Mouse (Mus musculus) gastrocnemius, postnatal 14 days (tissue): Measurements from ENCODE around the gene Fam107b. TPM values are rescaled to one million over a fixed set of nuclear protein-coding genes. Genes with fewer than 3 reads are reported as not detected.

Source experiments
- DNase-seq: peaks from one replicate; pipeline ENCODE4 v3.0.0; 2021; ENCODE audit warnings: mixed read lengths
- intact Hi-C: fragments of 180-260 bp; cut with DNase I; formaldehyde crosslinking; loops from one replicate; pipeline ENCODE4 v1.15.1; 2025; ENCODE audit warnings: low total_unique reads
- long read RNA-seq, 2 experiments: library from polyadenylated mRNA; stranded (forward); transcript quantifications; one replicate each; pipeline ENCODE4 v2.0.0; 2021
- total RNA-seq, 2 experiments: library from RNA; stranded (reverse); gene quantifications; 2 replicates each; pipeline ENCODE4 v1.2.3; 2021

The Fam107b gene
- 1 to 10 TPM; 5.1 to 7.3 TPM for total RNA-seq
- long read RNA-seq, experiment 1, partial matches to known transcripts: 0 of 2 reads
- long read RNA-seq, experiment 1, other reads (novel, unspliced or antisense): 0 of 2 reads
- long read RNA-seq, experiment 2, partial matches to known transcripts: 0 of 4 reads
- long read RNA-seq, experiment 2, other reads (novel, unspliced or antisense): 2 of 4 reads

DNA sequence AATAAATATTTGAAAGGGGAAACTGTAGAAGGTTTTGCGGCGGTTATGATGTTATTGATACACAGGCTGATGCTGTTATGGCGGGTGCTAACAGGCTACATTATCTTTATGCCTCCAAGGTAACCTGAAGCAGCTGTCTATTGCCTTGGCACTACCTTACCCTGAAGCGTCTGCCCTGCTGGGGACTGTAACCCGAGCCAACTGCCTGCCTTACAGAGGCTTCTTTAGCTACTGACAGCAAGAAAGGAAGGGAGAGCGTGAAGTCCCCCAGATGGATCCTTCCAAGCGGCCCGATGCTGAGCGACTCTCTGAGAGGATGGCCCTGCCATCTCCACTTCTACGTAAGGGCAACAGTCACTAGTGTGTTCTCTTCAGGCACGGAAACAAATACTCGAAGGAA, at the start of gene Fam107b:
Gene Fam107b, plus strand, starts transcription at position 303 of the 400 bp plus-strand sequence.
- DNase-seq: no peak
- intact Hi-C loops: no loop called here

DNA sequence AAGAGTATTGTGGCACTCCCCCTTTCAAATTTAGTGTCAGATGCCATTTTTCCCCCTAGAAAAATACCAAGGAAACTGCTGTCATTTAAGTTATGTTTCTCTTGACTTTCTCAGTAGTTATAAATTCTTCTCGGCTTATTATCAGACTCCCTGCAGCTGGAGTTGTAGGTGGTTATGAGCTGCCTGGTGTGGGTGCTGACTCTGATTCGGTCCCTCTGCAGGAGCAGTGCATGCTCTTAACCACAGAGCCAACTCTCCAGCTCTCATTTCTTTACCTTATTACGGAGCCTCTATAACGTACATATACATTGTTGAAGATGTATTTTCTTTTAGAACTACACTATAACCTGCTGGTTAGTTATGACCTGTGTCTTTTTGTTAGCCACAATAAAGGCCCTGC, 47.7 kb upstream of the Fam107b start:
- intact Hi-C loops: no loop called here
- no peak for DNase-seq

DNA sequence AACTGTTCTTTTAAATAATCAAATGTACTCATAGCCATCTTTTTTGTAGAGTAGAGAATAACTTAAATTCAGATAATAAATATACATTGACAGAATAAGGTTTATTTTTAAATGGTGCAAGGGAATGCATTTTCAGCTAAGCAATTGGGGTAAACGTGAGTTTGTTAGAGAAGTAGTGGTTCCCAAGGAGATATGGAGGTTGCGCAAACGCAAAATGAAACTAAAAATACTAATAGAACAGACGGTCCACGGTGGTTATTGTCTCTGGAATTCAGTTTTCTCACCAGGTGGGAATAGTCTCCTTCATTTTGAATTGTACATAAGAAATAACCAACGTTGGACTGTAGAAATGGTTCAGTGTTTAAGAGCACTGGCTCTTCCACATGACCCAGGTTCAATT, 44.0 kb upstream of the Fam107b start:
- DNase-seq: no peak
- intact Hi-C loops: no loop called here

DNA sequence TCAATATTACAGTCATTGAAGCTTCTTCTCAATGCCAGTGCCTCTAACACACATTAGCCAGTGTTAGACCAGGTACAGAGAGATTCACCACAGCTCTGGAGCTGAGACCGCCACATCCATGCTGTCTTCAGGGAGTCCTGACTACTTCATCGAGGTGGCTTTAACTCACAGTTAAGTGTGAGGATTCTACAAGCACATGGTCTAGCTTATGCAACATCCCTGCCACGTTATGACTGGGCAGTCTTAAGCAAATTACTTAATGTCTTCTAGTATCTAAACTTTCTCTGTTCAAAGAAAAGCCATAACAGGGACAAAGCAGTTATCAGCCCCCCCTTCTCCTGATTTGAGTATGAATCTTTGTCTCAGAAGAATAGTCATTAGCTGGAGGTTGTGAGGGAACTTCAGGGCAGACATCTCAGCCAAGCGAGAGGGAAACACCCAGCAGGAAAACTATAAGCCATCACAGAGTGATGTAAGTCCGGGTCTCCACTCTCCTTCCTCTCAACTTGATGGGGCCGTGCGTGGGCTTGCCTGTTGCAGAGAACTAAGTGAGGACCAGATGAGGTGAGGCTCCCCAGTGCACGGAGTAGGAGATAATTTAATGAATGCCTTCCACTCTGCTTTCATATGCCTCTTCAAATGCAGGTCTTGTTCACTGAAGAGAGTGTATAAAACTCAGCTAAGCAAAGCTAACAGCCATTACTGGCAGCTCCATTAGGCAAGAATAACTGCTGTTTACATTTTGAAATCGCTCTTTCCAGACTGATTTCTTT, 28.8 kb upstream of the Fam107b start:
- no peak for DNase-seq
- intact Hi-C loops: no loop called here

DNA sequence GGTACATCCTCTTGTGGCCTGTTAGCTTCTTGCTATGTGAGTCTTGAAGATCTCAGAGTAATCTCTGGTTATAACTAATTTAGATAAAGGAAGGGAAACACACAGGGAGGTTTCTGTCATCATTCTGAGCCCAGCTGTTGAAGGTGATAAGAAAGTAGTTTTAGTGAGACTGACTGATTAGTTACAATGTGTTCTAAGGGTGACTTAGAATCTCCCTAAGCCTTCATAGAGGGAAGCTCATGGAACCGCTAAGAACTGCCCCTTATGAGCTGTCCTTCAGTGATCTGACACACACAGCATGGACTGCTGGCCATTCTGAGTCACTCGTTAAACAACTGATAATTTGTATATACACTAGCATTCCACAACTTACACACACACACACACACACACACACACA, 24.2 kb upstream of the Fam107b start:
- intact Hi-C loops: no loop called here
- DNase-seq: no peak

DNA sequence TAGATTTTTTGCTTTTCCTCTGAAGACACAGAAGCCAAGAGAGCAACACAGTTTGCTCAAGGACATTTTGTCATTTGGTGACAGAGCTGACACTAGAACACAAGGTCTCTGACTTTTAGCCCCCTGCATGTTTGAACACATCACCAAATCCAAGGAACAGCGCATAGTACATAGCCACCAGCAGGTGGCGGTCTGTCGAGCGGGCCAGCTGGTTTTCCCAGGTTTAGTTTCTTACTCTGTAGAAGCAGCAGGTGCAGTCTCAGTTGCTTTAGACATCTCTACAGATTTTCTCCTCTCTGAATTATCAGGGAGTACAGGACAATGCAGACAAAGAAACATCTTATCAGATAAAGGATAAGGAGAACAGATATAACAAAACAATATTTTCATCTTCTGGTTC, 23.7 kb upstream of the Fam107b start:
- intact Hi-C loops: no loop called here
- DNase-seq: peak; percentile 40

DNA sequence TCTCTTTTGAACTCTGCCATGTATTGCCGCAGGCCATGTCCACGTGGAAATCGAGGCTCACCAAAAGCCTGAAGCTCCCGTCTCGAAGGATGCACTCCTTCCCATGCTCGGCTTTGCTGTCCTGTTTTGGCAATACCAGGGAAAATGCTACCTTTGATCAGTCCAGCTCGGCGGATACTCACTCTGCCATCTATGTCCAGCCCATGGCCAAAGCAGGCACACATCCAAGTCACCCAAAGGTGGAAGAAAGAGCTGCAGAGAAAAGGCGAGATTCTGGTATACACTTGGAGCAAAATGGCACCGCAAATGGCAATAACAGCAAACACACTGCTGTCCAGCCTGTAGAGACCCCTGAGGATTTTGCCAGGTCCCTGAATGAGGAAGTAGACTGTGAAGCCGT, 318 bp downstream of the Fam107b start:
- intact Hi-C loops: no loop called here
- no peak for DNase-seq

DNA sequence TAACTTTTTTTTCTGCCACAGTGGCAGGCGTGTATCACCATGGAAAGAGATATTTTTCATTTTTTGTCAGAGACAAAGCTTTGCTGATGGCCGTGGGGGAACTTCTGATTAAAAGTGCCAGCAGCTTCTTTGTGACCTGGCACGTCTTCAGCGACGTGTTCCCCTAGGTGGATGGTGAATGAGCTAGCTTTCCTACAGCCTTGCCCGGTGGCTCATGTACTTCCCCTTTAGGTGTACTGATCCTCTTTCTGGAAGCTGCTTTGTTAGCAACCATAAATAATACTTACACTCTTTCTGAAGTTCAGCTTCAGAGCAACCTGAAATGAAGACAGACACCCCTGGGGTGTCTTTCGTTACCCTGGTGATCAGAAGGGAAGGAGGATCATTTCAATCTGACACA, 3.6 kb downstream of the Fam107b start:
- DNase-seq: no peak
- intact Hi-C loops: loop anchor here (2.0 kb wide), 1 partner anchor 63 kb away; no protein-coding TSS in a partner anchor

DNA sequence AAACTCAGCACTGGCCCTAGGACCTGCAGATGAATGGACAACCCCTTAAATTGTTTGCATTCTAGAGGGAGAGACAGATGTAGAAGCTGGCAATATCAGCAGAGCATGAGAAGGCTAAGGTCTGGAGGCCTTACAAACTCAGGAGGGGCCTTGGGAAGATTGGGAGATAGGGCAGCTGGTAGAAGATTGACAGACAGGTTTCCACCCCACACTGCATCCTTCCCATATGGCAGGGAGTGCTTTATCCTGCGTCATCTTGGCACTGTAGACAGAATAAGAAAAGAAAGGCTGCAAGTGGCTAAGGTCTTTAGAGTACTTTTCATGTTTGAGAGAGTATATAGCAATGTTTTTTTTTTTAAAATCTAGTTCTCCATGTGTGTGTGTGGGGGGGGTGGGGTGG, 4.9 kb downstream of the Fam107b start:
- intact Hi-C loops: loop anchor here (2.0 kb wide), 1 partner anchor 62 kb away; no protein-coding TSS in a partner anchor
- DNase-seq: no peak

DNA sequence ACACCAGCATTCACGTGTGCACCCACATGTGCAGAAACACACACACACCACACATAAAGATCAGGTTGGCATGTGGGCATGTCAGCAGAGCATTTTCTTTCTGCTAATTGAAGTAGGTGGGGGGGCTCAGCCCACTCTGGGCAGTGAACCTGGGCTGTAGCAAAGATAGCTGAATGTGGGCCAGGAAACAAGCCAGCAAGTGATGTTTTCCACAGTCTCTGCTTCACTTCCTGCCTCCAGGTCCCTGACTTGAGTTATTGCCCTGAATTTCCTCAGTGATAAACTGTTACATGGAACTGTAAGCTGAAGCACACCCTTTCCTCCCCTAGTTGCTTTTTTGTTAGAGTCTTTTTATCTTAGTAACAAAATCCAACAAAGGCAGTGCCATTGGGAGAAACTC, 6.1 kb downstream of the Fam107b start:
- intact Hi-C loops: no loop called here
- no peak for DNase-seq

DNA sequence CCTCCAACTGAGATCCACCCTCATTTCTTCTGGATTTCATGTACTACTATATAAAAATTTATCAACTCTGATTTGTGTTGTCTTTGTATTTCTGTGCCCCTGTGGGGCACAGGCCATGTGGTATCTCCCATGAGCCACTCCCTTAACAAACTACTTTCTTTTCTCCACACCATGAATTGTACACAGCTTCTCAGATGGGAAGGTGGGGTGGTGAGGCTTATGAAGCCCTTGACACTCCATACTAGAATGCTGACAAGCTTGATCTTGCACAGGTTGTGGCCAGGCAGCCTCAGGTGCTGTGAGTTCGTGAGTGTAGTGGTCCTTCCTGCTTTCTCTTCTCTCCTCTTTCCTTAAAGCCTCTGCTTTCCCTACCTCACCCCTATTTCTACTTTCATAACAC, 6.9 kb downstream of the Fam107b start:
- intact Hi-C loops: no loop called here
- DNase-seq: no peak

DNA sequence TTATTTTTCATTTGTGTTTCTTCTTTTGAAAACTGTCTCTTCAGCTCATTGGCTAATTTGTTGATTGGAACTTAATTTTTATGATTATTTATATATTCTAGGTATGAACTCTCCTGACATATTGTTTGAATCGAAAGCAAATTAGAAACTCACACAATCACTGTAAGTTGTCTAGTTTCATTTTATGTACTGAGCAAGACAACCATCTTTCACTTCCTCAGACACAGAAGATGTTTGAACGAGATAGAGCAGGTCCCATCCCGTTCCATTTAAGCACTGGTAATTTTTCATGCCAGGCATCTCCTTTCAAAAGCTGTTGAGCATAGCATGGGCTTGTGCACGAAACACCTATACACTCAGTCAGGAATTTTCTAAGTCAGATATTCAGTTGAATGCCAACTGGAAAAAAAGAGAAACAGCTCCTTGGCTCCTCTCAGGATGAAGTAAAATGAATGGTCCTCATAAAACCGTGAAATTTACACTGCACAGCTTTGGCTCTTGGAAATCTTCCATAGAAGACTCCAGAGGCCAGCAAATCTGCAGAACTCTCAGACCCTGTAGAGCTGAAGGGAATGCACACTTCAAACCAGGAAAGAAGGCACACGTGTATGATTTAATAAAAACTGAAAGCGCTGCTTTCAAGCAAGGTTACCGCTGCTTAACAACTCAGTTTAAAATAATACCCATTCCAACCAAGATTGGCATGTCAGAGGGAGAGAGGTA, 8.1 kb downstream of the Fam107b start:
- intact Hi-C loops: no loop called here
- no peak for DNase-seq

DNA sequence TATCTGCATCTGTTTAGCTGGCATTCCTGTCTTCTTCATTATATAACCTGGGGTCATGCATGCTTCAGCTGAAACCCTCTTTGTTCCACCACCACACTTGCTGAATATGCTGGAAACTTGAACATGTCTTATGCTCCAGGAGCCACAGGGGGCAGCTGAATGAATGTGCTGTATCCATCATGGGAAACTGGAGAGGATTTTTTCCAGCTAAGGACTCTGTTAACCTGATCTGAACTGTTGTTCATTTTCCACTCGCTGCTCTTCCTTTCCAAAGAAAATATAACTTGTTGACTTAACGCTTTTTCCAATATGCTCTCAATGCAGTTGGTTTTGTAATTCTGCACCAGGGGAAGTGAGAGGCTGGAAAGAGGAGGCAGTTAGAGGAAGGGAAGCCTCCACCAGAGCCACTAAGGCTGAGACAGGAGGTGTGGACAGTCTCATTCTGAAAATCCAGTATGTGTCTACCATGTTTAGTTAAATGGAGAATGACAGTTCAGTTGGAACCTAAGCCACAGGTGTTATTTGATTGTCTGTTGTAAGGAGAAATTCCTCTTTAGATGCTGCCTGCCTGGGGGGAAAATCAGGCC, 9.1 kb downstream of the Fam107b start:
- intact Hi-C loops: no loop called here
- DNase-seq: no peak

DNA sequence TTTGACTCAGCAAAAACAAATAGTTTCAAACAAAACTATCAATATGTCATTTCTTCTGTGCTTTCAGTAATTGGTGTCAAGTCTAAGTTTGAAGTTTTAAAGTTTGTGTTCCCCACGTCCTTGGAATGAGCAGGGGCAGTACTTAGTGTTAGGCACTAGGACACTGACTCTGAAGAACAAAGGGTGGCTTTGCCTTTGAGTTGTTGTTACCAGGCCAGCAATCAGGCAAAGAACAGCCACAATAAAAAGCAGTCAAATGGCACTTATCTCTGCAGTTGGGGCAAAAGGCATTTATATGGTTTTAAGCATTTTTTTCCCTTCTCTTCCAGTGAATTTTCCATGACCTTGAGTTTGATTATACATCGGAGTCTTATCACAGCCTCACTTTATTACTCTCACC, 12.5 kb downstream of the Fam107b start:
- DNase-seq: no peak
- intact Hi-C loops: no loop called here

DNA sequence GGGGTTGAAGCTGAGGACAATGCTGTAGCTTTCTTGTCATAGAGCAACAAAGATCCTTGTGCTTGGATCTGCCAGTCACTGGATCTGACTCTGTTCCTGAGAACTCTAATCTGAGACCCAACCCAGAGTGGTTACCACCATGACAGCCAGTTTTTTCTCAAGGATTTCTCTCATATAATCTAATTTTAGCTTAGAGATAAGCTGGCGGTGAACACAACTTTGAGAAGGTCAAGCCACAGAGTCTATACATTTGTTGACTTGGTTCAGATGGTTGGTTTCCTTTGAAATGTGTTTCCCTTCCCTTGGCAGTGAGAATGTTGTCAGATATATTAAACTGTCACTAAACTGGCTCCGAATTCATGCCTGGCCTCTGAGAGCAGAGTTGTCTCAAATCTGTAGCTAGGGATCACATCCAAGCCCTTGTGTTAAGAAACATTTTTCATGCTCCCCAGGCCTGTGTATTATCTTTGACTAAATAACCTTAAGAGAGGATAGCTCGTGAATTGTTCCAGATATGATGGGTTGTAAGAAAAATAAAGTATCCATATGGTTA, 15.0 kb downstream of the Fam107b start:
- intact Hi-C loops: no loop called here
- no peak for DNase-seq

DNA sequence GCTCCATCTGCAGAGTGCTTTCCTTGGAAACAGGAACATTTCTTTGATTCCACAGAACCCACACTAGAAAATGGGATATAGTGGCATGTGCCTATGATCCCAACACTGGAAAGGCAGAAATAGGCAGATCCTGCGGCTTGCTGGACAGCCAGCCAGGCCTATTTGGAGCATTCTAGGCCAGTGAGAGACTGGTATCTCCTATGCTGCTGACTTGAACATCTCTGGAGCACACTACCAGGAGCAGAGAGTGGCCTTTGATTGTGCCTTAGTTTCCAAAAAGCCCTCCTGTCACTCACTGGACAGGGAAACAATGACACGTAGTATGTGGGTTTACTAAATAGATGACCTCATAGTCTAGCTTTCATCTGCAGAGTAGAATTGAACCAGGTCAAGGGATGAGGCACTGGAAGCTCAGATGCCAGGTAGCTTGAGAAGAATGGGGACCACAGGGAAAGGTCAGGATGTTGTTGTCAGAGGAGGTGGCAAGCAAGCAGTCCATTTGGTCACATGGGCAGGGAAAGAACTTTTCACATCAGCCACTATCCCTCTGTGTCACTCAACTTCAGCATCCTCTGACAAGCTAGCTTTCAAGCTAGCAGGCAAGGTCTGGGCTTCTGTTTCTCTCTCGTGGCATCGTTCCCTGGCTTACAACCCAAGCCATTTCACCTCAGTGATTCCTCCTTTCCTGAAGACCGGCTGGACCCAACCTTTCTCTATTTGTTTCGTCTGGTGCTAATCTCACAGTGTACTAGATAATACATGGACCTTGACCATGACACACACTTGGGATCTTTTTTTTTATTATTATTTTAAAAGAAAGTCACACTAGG, 20.0 kb downstream of the Fam107b start:
- DNase-seq: no peak
- intact Hi-C loops: no loop called here

DNA sequence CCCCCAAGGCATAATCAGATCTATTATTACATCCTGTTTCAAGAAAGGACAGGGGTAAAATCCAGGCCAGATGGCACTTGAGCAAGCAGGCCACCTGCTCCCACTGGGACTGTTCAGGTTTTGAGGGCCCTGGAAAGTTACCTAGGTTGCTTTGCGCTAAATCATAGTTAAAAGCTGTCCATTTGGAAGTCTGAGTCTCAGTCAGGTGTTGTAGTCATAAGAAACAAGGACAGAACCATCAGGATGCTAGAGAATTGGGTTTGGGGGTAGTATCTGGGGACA, 20.6 kb downstream of the Fam107b start:
- no peak for DNase-seq
- intact Hi-C loops: no loop called here

DNA sequence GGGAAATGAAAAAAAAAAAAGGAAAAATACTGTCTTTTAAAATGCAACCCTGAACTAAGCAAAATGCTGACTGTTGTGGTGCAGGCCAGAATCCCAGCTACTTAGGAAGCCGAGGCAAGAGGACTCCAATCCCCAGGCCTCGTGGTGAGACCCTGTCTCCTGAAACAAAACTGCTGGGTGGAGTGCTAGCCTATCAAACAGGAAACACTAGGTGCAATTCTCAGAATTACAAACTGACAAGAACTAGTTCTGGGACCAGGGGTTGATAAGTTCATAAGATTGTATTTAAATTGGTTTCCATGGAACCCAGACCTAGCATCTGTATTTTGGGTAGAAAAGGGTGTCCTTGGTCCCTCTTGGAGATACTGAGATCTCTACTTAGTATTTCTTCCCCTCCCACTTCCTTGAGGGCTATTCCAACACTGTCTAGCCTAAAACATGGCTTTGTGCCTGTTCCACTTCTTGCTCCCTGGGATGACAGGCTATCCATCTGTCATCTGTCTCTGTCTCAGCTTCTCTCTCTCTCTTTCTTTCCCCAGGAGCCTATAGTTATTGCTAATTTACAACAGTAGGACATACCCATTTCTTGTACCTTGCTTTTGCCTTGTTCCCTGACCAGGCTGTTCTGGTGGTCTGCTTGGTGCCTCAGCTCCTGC, 24.5 kb downstream of the Fam107b start:
- intact Hi-C loops: no loop called here
- no peak for DNase-seq

DNA sequence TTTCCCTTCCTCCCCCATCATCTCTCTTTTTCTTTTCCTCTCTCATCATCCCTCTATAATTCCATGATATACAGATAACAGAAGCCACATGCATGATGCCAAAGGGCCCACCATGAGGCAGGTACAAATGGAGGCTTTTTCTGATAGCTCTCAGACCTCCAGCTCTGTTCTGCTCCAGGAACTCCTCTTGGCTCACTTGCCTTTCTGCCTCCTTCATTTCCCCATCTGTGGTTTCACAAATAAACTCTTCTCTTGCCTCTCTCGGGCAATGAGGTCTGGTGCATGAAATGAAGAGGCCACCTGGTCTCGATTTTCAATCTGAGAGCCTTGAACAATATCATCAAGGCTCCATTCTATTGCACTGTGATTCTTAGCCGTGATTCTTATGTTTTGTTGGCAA, 30.1 kb downstream of the Fam107b start:
- intact Hi-C loops: no loop called here
- no peak for DNase-seq
